Mouse (Mus musculus) hindbrain, embryonic 13.5 days (tissue): ENCODE measurements around the gene Irgq. TPM values are rescaled to one million over a fixed set of nuclear protein-coding genes. Genes with fewer than 3 reads are reported as not detected.
A peak's percentile ranks its signal among the peaks of the same experiment; 100 is the strongest.
"Not testable (repeated sequence)": the region's sequence is repeated elsewhere in the genome, so short reads cannot be mapped to it uniquely, and the experiment has no call there.

ENCODE experiments used
- ATAC-seq: fragments of 200-750 bp; cut with Nextera tagmentation; 2 replicates; pipeline ENCODE4 v1.8.0; 2017; ENCODE audit warnings: moderate TSS enrichment; ENCODE audit not compliant: low FRiP score
- H3K27ac ChIP-seq: fragments of 300-500 bp; sonication (generic); 2 replicates; pipeline ENCODE4 v1.5.1; 2015; ENCODE audit warnings: inconsistent platforms, mild to moderate bottlenecking, moderate library complexity
- H3K27me3 ChIP-seq: fragments of 300-500 bp; sonication (generic); 2 replicates; pipeline ENCODE4 v1.6.1; 2015; ENCODE audit warnings: mild to moderate bottlenecking, inconsistent platforms
- H3K36me3 ChIP-seq: fragments of 300-500 bp; sonication (generic); 2 replicates; pipeline ENCODE4 v1.6.1; 2015; ENCODE audit warnings: mild to moderate bottlenecking, inconsistent platforms
- H3K4me1 ChIP-seq: fragments of 300-500 bp; sonication (generic); replicated peaks from 2 replicates; pipeline ENCODE4 v1.6.1; 2015; ENCODE audit warnings: inconsistent platforms
- H3K4me2 ChIP-seq: fragments of 300-500 bp; sonication (generic); 2 replicates; pipeline ENCODE4 v1.6.1; 2015; ENCODE audit warnings: inconsistent platforms, mild to moderate bottlenecking, moderate library complexity
- H3K4me3 ChIP-seq: fragments of 300-500 bp; sonication (generic); 2 replicates; pipeline ENCODE4 v1.5.1; 2015; ENCODE audit warnings: mild to moderate bottlenecking, inconsistent platforms
- H3K9ac ChIP-seq: fragments of 300-500 bp; sonication (generic); 2 replicates; pipeline ENCODE4 v1.6.1; 2015; ENCODE audit warnings: mild to moderate bottlenecking, inconsistent platforms
- H3K9me3 ChIP-seq: fragments of 300-500 bp; sonication (generic); 2 replicates; pipeline ENCODE4 v1.6.1; 2016; ENCODE audit warnings: inconsistent platforms
- WGBS: fragments of 180-500 bp; shearing (Covaris S2); methylation state at CpG from one replicate; pipeline ENCODE4 v1.1.7; 2015; 5-methylcytosine and 5-hydroxymethylcytosine counted together
- polyA plus RNA-seq: library from polyadenylated mRNA; unstranded; fragments of >200 nt; fragmentation: Nextera tagmentation; extraction: Ambion mirVana; gene quantifications from 2 replicates; pipeline ENCODE4 v1.2.1, GENCODE M21; 2015

The Irgq gene
- polyA plus RNA-seq, result 21.1 TPM in 2 replicates

- Histone ChIP-seq H3K4me3 (peak within 1 kb of the TSS; percentile 79), H3K9ac (peak within 1 kb of the TSS; percentile 99), H3K27ac (peak within 1 kb of the TSS; percentile 93), H3K9me3 (no peaks in the 10 kb centered on the region), H3K4me1 (peaks cover 47% of the 10 kb centered on the region), H3K4me2 (peak within 1 kb of the TSS; percentile 93), H3K36me3 (peaks cover 29% of the 10 kb centered on the region), H3K27me3 (peaks cover 12% of the 10 kb centered on the region; the same call in 1 of the 2 replicates)
- peak; percentile 95 for ATAC-seq
- WGBS, result under 1% methylated on average over 44 of the region's 44 CpGs
Measured at GRCm38 (mm10) chr7:24530062-24530931, at the start of gene Irgq. Gene Irgq (plus strand): TSS chr7:24530689.

DNA sequence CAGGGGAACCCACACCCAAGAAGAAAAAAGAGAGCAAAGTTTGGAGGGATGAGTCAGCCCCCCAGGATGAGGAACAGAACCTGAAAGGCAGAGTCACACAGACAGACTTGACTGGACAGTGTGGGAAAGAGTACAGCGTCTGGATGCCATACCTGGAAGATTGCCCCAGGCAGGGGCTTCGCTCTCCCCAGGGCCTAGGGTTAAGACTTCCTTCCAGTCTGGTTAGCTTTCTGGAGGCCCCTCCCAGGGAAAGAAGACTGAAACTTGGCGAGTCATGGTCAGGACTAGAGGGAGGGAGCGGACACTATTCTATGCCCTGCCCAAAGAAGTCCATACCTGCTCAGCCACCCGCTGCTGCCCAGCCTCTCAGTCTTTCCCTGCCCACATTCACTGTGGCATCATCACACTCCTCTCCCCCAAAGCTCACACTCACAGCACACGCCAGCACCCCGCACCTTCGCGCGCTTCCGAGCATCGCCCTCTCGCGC is 49.5 kb upstream of the Irgq start:
- H3K4me1 ChIP-seq, result peaks cover 59% of the 10 kb centered on the region
- ATAC-seq, result peak; percentile 57

GRCm38 (mm10) chr7:24481474-24482207 is 48.8 kb upstream of the Irgq start, which contains the start of gene Cadm4:
Gene Cadm4 (plus strand): TSS chr7:24482023.
- peak within 1 kb of the TSS; percentile 80 for H3K4me3 ChIP-seq
- no peaks in the 10 kb centered on the region for H3K27me3 ChIP-seq
- peak; percentile 78 for ATAC-seq
- H3K27ac ChIP-seq, result peak within 1 kb of the TSS; percentile 89
- H3K4me2 ChIP-seq, result peak within 1 kb of the TSS; percentile 75
- no peaks in the 10 kb centered on the region for H3K36me3 ChIP-seq
- peak within 1 kb of the TSS; percentile 96 for H3K9ac ChIP-seq
- peaks cover 65% of the 10 kb centered on the region for H3K4me1 ChIP-seq
- H3K9me3 ChIP-seq, result no peaks in the 10 kb centered on the region
- under 1% methylated on average over 75 of the region's 83 CpGs for WGBS

More for the DNA sequence above, 49.5 kb upstream of the Irgq start:
- Histone ChIP-seq H3K9ac (peak overlapping the region; percentile 96), H3K36me3 (no peaks in the 10 kb centered on the region), H3K9me3 (no peaks in the 10 kb centered on the region), H3K4me2 (peak overlapping the region; percentile 75), H3K4me3 (peak overlapping the region; percentile 80), H3K27ac (peak overlapping the region; percentile 89), H3K27me3 (no peaks in the 10 kb centered on the region)
- WGBS, result 11% methylated on average over 14 of the region's 14 CpGs

GRCm38 (mm10) chr7:24482208-24483020 is 48.1 kb upstream of the Irgq start:
- Histone ChIP-seq H3K9me3 (no peaks in the 10 kb centered on the region), H3K4me2 (peak overlapping the region; percentile 75), H3K4me1 (peaks cover 73% of the 10 kb centered on the region), H3K9ac (peak overlapping the region; percentile 96), H3K36me3 (no peaks in the 10 kb centered on the region), H3K27ac (peak overlapping the region; percentile 89), H3K27me3 (no peaks in the 10 kb centered on the region), H3K4me3 (peak overlapping the region; percentile 80)
- peak; percentile 19 for ATAC-seq
- WGBS, result under 1% methylated on average over 10 of the region's 38 CpGs

DNA sequence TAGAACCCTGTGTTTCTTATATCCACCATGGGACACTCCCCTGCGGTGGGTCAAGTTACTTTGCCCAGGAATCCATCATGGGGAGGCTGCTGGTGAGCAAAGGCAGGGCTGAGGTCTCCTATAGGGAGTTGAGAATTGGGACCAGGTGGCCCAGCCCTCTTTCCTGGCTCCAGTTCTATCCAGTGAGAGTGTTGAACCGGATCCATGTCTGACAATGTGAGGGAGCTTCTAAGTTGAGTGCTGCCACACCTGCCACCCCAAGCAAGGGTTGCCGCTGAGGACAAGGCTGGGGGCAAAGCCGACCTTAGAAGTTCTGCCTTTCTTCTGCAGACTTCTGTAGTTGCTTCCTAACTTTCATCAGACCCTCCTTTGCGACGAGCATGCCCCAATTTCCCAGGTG is 47.2 kb upstream of the Irgq start:
- 56% methylated on average over 6 of the region's 6 CpGs for WGBS

DNA sequence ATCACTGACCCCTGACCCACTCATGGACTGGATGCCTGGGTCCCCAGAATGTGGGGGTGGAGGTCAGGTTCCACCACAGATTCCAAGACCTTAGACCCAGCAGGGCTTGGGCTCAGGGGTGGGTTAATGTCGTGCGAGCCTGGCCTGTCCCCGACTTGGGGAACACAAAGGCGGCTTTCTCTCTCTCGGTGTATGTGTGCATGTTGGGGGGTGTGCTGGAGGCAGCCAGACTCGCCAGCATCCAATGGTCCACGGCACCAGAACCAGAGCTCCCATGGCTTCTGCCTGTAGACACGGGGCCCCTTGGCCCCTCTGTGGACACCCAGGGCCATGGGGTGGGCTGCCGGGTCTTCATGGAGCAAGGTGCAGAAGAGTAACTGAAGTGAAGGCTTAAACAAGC is 45.0 kb upstream of the Irgq start:
- peaks cover 10% of the 10 kb centered on the region for H3K36me3 ChIP-seq
- peaks cover 69% of the 10 kb centered on the region for H3K4me1 ChIP-seq
- peak overlapping the region; percentile 87 for H3K27ac ChIP-seq
- no peaks in the 10 kb centered on the region for H3K9me3 ChIP-seq
- ATAC-seq, result no peak
- H3K4me3 ChIP-seq, result peak overlapping the region; percentile 37
- WGBS, result 67% methylated on average over 9 of the region's 9 CpGs
- no peaks in the 10 kb centered on the region for H3K27me3 ChIP-seq
- H3K9ac ChIP-seq, result peak overlapping the region; percentile 78
- peak overlapping the region; percentile 75 for H3K4me2 ChIP-seq

More for the DNA sequence above, 47.2 kb upstream of the Irgq start:
- H3K27me3 ChIP-seq, H3K9me3 ChIP-seq, H3K36me3 ChIP-seq, ATAC-seq: not testable (repeated sequence)
- H3K27ac ChIP-seq, result peak overlapping the region; percentile 89
- H3K4me1 ChIP-seq, result peaks cover 82% of the 10 kb centered on the region
- H3K9ac ChIP-seq, result peak overlapping the region; percentile 96
- H3K4me3 ChIP-seq, result peak overlapping the region; percentile 80
- peak overlapping the region; percentile 75 for H3K4me2 ChIP-seq

DNA sequence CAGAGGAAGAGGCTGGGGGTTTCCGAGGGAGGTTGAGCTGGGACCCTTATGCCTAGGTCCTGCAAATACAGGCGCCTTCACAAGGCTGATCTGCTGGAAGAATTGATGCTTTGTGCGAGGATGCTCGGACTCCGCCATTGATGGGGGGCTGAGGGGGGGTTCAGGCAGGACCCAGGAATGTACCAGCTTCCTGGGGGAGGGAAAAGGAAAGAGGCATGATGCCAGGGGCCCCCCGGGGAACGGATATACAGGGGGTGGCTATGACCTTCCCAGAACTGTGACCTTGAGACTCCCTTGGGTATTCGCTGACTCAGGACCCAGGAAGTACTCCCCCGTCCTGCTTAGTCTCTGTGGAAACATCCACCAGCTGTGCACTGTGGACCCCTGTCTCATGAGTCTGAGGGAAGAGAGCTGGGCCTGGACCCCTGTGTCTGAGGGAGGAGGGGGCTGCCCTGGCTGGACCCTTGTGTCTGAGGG is 43.8 kb upstream of the Irgq start:
- peak overlapping the region; percentile 37 for H3K4me3 ChIP-seq
- H3K36me3 ChIP-seq, result peaks cover 13% of the 10 kb centered on the region
- peak; percentile 25 for ATAC-seq
- H3K4me2 ChIP-seq, result peak overlapping the region; percentile 75
- peak overlapping the region; percentile 78 for H3K9ac ChIP-seq
- WGBS, result 32% methylated on average over 9 of the region's 9 CpGs
- no peaks in the 10 kb centered on the region for H3K27me3 ChIP-seq
- no peaks in the 10 kb centered on the region for H3K9me3 ChIP-seq
- H3K4me1 ChIP-seq, result peaks cover 60% of the 10 kb centered on the region
- peak overlapping the region; percentile 87 for H3K27ac ChIP-seq

DNA sequence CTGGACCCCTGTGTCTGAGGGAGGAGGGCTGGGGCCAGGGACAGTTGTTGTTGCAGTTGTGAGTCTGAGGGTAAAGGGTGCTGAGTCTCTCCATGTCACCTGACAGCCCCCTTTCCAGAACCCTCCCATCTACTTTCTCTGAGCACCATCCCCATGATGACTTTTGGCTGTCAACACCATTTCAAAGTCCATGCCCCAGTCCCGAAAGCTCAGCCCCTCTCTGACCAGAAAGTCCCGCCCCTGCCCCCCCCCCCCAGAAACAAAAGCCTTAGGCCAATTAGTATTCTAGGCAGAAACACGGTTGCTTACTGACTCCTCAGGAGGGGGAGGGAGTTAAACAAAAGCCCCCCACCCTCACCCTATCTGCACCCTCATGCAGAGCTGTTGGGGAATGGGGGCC is 43.1 kb upstream of the Irgq start:
- Histone ChIP-seq H3K4me1 (peaks cover 60% of the 10 kb centered on the region), H3K27ac (peak overlapping the region; percentile 87), H3K9ac (peak overlapping the region; percentile 78), H3K4me3 (no peak overlapping the region), H3K4me2 (peak overlapping the region; percentile 75), H3K9me3 (no peaks in the 10 kb centered on the region), H3K27me3 (no peaks in the 10 kb centered on the region), H3K36me3 (peaks cover 17% of the 10 kb centered on the region)
- 0 out of 2 replicates have a peak, but pooled peaks have one; percentile 2 for ATAC-seq
- 20% methylated on average over 3 of the region's 3 CpGs for WGBS

DNA sequence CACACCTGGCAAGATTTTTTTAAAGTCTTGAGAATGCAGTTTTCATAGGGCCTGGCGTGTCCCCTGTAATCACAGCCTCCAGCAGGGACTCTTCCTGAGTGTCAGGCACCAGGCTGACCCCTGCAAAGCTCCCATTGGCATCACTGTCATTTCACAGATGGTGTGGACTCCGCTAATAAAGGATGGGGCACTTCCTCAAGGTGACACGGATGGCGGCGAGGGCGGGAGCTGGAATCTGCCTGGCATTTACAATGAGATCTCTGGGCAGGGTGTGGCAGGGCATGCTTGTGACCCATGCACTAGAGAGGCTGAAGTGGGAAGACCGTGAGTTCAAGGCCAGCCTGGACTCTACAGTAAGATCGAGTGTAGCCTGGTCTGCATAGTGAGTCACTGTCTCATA is 42.2 kb upstream of the Irgq start:
- Histone ChIP-seq H3K4me3 (no peak overlapping the region), H3K4me1 (peaks cover 52% of the 10 kb centered on the region), H3K27ac (no peak overlapping the region), H3K4me2 (no peak overlapping the region), H3K27me3 (no peaks in the 10 kb centered on the region), H3K9me3 (no peaks in the 10 kb centered on the region), H3K9ac (no peak overlapping the region), H3K36me3 (peaks cover 19% of the 10 kb centered on the region)
- ATAC-seq, result no peak
- WGBS, result 80% methylated on average over 8 of the region's 8 CpGs

- Histone ChIP-seq H3K27me3 (no peaks in the 10 kb centered on the region), H3K4me2 (peak overlapping the region; percentile 37), H3K36me3 (peaks cover 49% of the 10 kb centered on the region), H3K9me3 (no peaks in the 10 kb centered on the region), H3K9ac (no peak overlapping the region), H3K4me1 (peaks cover 31% of the 10 kb centered on the region), H3K4me3 (no peak overlapping the region), H3K27ac (no peak overlapping the region)
- ATAC-seq, result peak; percentile 43; the same call in 1 of the 2 replicates
- WGBS, result 19% methylated on average over 43 of the region's 43 CpGs
Measured at GRCm38 (mm10) chr7:24499856-24500577, 30.5 kb upstream of the Irgq start.

DNA sequence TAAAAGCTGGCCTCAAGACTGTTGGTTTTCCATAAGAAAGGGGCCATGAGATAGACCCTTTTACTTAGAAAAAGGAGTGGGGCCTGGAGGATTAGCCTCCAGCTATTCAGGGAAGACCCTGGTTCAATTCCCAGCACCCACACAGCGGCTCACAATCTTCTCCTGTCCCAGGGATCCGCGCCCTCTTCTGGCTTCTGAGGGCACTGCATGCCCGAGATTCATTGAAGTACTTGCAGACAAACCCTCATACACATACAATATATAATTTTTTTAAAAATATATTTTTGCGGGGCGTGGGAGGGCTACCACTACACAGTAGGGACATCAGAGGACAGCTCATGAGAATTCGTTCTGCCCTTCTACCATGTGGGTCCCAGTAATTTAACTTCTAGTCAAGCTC is 29.6 kb upstream of the Irgq start:
- Histone ChIP-seq H3K9ac (no peak overlapping the region), H3K4me1 (peaks cover 40% of the 10 kb centered on the region), H3K4me2 (no peak overlapping the region), H3K27ac (no peak overlapping the region), H3K27me3 (no peaks in the 10 kb centered on the region), H3K36me3 (peaks cover 49% of the 10 kb centered on the region), H3K4me3 (no peak overlapping the region), H3K9me3 (no peaks in the 10 kb centered on the region)
- WGBS, result 33% methylated on average over 7 of the region's 7 CpGs
- no peak for ATAC-seq
